Mouse (Mus musculus) hindbrain, embryonic 16.5 days (tissue): ENCODE data around the gene Caskin1. TPM values are rescaled to one million over a fixed set of nuclear protein-coding genes. Genes with fewer than 3 reads are reported as not detected.

ENCODE experiments used
- ATAC-seq: fragments of 200-750 bp; cut with Nextera tagmentation; 2 replicates; pipeline ENCODE4 v1.8.0; 2017; ENCODE audit warnings: moderate TSS enrichment, moderate library complexity
- H3K27ac ChIP-seq: fragments of 300-500 bp; sonication (generic); 2 replicates; pipeline ENCODE4 v1.5.1; 2014; ENCODE audit warnings: low read depth, mild to moderate bottlenecking, control low read depth, low read length, moderate library complexity
- H3K27me3 ChIP-seq: fragments of 300-500 bp; sonication (generic); replicated peaks from 2 replicates; pipeline ENCODE4 v1.6.1; 2014; ENCODE audit warnings: low read length; ENCODE audit not compliant: control insufficient read depth, insufficient read depth
- H3K36me3 ChIP-seq: fragments of 300-500 bp; sonication (generic); 2 replicates; pipeline ENCODE4 v1.6.1; 2014; ENCODE audit warnings: mild to moderate bottlenecking, low read length, moderate library complexity, mixed read lengths; ENCODE audit not compliant: control insufficient read depth, insufficient read depth
- H3K4me1 ChIP-seq: fragments of 300-500 bp; sonication (generic); 2 replicates; pipeline ENCODE4 v1.6.1; 2014; ENCODE audit warnings: low read depth, low read length; ENCODE audit not compliant: control insufficient read depth, insufficient read depth
- H3K4me2 ChIP-seq: fragments of 300-500 bp; sonication (generic); 2 replicates; pipeline ENCODE4 v1.6.1; 2014; ENCODE audit warnings: mild to moderate bottlenecking, low read length, control low read depth, moderate library complexity
- H3K4me3 ChIP-seq: fragments of 300-500 bp; sonication (generic); 2 replicates; pipeline ENCODE4 v1.5.1; 2014; ENCODE audit warnings: mild to moderate bottlenecking, low read length, control low read depth, moderate library complexity
- H3K9ac ChIP-seq: fragments of 300-500 bp; sonication (generic); 2 replicates; pipeline ENCODE4 v1.6.1; 2014; ENCODE audit warnings: low read depth, mild to moderate bottlenecking, control low read depth, low read length, moderate library complexity
- H3K9me3 ChIP-seq: fragments of 300-500 bp; sonication (generic); 2 replicates; pipeline ENCODE4 v1.6.1; 2014; ENCODE audit warnings: mild to moderate bottlenecking, low read length, moderate library complexity; ENCODE audit not compliant: control insufficient read depth
- WGBS: fragments of 180-500 bp; shearing (Covaris S2); extraction: QIAGEN DNeasy Blood & Tissue Kit; methylation state at CpG from one replicate; pipeline ENCODE4 v1.1.7; 2014; 5-methylcytosine and 5-hydroxymethylcytosine counted together
- polyA plus RNA-seq: library from polyadenylated mRNA; unstranded; fragments of >200 nt; fragmentation: Nextera tagmentation; extraction: Ambion mirVana; gene quantifications from 2 replicates; pipeline ENCODE4 v1.2.1, GENCODE M21; 2015

Gene Caskin1
- polyA plus RNA-seq, 1 experiment from 2014 or later: 43.6 TPM

DNA sequence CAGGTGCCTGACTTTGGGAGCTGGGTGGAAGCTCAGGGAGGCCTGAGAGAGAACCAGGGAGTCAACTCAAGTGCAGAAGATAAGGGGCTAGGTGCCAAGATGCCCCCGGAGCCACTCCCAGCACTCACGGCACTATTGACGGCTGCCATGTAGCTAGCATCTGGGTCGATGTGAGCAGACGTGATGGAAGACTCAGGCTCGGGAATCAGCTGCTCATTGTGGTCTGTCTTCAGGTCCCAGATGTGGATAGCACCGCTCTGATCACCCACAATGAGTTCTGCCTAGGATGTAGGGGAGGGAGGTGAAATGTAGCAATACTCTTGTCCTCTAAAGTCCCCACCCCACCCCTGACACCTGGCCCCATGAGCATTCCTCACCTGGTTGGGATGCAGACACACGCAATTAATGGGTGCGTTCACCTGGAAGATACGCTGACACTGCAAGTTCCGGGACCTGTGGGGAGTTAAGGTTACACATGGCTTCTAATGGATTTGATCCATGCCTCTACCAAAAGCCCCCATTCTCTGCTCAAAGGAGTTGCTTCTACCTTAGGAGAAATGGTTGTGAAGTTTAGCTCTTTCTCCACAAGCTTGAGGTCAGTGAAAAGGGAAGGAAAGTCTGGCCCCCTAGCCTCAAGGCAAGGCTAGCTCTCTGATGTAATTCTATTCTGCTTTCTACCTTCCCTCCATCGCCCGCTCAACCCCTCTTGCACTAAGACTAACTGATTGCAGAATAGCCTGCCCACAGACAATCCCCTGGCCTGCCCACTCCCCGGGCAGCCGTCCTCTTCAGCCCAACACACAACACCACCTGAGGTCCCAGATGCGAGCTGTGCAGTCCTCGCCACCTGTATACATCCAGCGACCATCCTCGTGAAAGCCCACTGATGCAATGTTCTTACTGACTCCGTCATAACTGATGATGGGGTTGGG lies 11.1 kb upstream of the Caskin1 start:
- peaks cover 27% of the 10 kb centered on the region for H3K4me1 ChIP-seq
- H3K36me3 ChIP-seq: peaks cover 20% of the 10 kb centered on the region
- no peaks in the 10 kb centered on the region for H3K9me3 ChIP-seq
- WGBS: 92% methylated on average over 20 of the region's 20 CpGs
- H3K4me3 ChIP-seq: no peak overlapping the region; the same call in 1 of the 2 replicates
- no peaks in the 10 kb centered on the region for H3K27me3 ChIP-seq
- ATAC-seq: no peak
- H3K4me2 ChIP-seq: peak overlapping the region; percentile 61
- 0 out of 2 replicates have a peak overlapping the region, but pooled peaks have one; percentile 74 for H3K9ac ChIP-seq
- no peak overlapping the region for H3K27ac ChIP-seq

- Histone ChIP-seq H3K9me3 (no peaks in the 10 kb centered on the region), H3K9ac (peak overlapping the region; percentile 74), H3K4me3 (peak overlapping the region; percentile 56), H3K4me2 (peak overlapping the region; percentile 61), H3K36me3 (peaks cover 20% of the 10 kb centered on the region), H3K4me1 (peaks cover 19% of the 10 kb centered on the region), H3K27me3 (no peaks in the 10 kb centered on the region), H3K27ac (no peak overlapping the region)
- 47% methylated on average over 11 of the region's 11 CpGs for WGBS
- ATAC-seq: peak; percentile 21; the same call in 1 of the 2 replicates
These were observed 10.3 kb upstream of the Caskin1 start for GRCm38 (mm10) chr17:24477985-24478600.

GRCm38 (mm10) chr17:24478663-24479380 lies 9.6 kb upstream of the Caskin1 start, which contains the start of gene Mlst8:
Gene Mlst8, minus strand, starts transcription at chr17:24479078.
- ATAC-seq: peak; percentile 95
- WGBS: under 1% methylated on average over 48 of the region's 48 CpGs
- peak within 1 kb of the TSS; percentile 98 for H3K27ac ChIP-seq

GRCm38 (mm10) chr17:24479431-24479830 lies 9.0 kb upstream of the Caskin1 start:
- Histone ChIP-seq H3K27ac (no peak overlapping the region), H3K27me3 (no peaks in the 10 kb centered on the region), H3K4me2 (peak overlapping the region; percentile 40), H3K36me3 (peaks cover 19% of the 10 kb centered on the region), H3K9ac (no peak overlapping the region), H3K9me3 (no peaks in the 10 kb centered on the region), H3K4me3 (no peak overlapping the region; the same call in 1 of the 2 replicates), H3K4me1 (peaks cover 14% of the 10 kb centered on the region)
- 34% methylated on average over 1 of the region's 1 CpGs for WGBS
- ATAC-seq: no peak

More at GRCm38 (mm10) chr17:24478663-24479380, 9.6 kb upstream of the Caskin1 start, which contains the start of gene Mlst8:
- peak within 1 kb of the TSS; percentile 61 for H3K4me2 ChIP-seq
- no peaks in the 10 kb centered on the region for H3K27me3 ChIP-seq
- H3K4me3 ChIP-seq: peak within 1 kb of the TSS; percentile 56
- no peaks in the 10 kb centered on the region for H3K9me3 ChIP-seq
- H3K9ac ChIP-seq: peak within 1 kb of the TSS; percentile 74
- peaks cover 20% of the 10 kb centered on the region for H3K36me3 ChIP-seq
- peaks cover 17% of the 10 kb centered on the region for H3K4me1 ChIP-seq

DNA sequence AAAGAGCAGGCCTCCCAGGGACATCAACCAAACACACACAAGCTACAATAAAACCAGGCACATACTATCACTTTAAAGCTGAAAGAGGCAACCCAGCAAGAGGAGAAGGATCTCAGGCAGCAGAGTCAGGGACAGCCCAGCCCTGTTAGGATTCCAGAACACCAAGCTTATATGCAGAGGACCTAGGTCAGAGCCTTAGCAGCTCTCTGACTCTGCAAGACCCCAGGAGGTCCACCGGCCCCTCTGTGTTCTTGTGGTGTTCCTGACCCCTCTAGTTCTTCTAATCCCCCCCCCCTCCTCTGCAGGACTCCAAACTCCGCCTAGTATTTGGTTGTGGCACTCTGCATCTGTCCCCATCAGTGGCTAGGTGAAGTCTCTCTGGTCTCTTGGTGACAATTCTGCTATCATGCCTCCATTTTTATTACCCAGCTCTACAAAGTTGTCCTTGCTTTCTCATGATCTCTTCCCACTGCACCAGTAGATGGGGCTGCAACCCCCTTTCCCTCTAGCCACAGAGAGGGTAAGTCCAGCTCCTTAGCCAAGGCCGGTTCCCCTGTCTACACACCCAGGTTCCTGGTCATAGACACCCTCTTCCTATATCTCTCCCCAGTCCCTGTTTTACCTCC lies 8.1 kb upstream of the Caskin1 start:
- Histone ChIP-seq H3K36me3 (peaks cover 12% of the 10 kb centered on the region), H3K9ac (no peak overlapping the region), H3K27me3 (no peaks in the 10 kb centered on the region), H3K4me1 (peaks cover 16% of the 10 kb centered on the region), H3K4me2 (no peak overlapping the region), H3K9me3 (no peaks in the 10 kb centered on the region), H3K4me3 (no peak overlapping the region), H3K27ac (no peak overlapping the region)
- ATAC-seq: no peak
- WGBS: 52% methylated on average over 3 of the region's 3 CpGs

GRCm38 (mm10) chr17:24481027-24481815 lies 7.2 kb upstream of the Caskin1 start:
- Histone ChIP-seq H3K36me3 (0 out of 2 replicates have a peak, but pooled peaks cover 6% of the 10 kb centered on the region), H3K27me3 (no peaks in the 10 kb centered on the region), H3K4me2 (no peak overlapping the region), H3K27ac (no peak overlapping the region), H3K4me3 (no peak overlapping the region), H3K4me1 (peaks cover 20% of the 10 kb centered on the region), H3K9me3 (no peaks in the 10 kb centered on the region), H3K9ac (no peak overlapping the region)
- no peak for ATAC-seq
- WGBS: 95% methylated on average over 20 of the region's 20 CpGs

- no peak for ATAC-seq
- H3K27me3 ChIP-seq: no peaks in the 10 kb centered on the region
- no peak overlapping the region for H3K4me2 ChIP-seq
- no peak overlapping the region for H3K4me3 ChIP-seq
- H3K9me3 ChIP-seq: no peaks in the 10 kb centered on the region
- H3K36me3 ChIP-seq: no peaks in the 10 kb centered on the region
- WGBS: 67% methylated on average over 3 of the region's 3 CpGs
- H3K27ac ChIP-seq: no peak overlapping the region
- H3K9ac ChIP-seq: no peak overlapping the region
- peaks cover 17% of the 10 kb centered on the region for H3K4me1 ChIP-seq
These were observed 4.9 kb upstream of the Caskin1 start for GRCm38 (mm10) chr17:24483495-24483894.
